Mouse (Mus musculus): ENCODE data around the gene Serpina3c.

DNA sequence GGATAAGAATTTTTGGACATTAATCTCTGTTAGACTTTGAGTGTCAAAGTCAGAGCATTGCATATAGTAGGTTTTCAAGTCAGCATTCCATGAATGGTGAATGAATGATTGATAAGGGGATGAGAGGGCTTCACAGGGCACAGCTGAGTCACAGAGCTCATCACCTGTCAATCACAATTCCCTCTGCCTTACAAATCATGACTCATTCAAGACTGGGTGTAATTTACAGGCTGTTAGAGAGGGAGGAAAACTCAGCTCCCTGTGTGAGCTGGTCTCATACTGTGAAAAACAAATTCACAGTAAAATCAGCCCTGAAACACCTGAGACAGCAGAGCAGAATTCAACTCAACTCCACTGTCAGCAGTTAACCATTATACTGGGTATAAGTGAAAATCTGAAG lies 37.2 kb upstream of the Serpina3c start:
- TF ChIP-seq CTCF (IDR thresholded peaks at IDR 0.05; ENCODE audit: borderline replicate concordance, insufficient read depth, low read depth, low read length) = no peak
- no peak for TF ChIP-seq POLR2A (IDR thresholded peaks at IDR 0.05; ENCODE audit: borderline replicate concordance, insufficient read depth, low read length)
